Mouse (Mus musculus): ENCODE measurements around the gene Ccl24.
"Not testable (repeated sequence)": the region's sequence is repeated elsewhere in the genome, so short reads cannot be mapped to it uniquely, and the experiment has no call there.

Gene Ccl24

GRCm38 (mm10) chr5:135573006-135573405 is at the start of gene Ccl24:
TSS of gene Ccl24 (minus strand) at chr5:135573049.
- DNase-seq, result no peak

GRCm38 (mm10) chr5:135621725-135622124 is 48.9 kb upstream of the Ccl24 start:
- DNase-seq, result no peak

- DNase-seq, result no peak
Observed at GRCm38 (mm10) chr5:135620526-135620925, 47.7 kb upstream of the Ccl24 start.

DNA sequence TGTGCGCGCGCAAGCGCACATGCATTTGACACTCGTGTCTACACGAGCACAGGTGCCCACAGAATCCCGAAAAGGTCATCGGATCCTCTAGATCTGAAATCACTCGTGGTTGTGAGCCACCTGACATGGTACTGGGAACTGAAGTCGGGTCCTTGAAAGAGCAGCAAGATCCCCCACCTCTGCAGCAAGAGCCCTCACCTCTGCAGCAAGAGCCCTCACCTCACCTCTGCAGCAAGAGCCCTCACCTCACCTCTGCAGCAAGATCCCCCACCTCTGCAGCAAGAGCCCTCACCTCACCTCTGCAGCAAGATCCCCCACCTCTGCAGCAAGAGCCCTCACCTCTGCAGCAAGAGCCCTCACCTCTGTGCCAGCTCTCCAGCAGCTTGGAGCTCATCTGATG is 46.9 kb upstream of the Ccl24 start:
- not testable (repeated sequence) for DNase-seq

GRCm38 (mm10) chr5:135609794-135610193 is 36.9 kb upstream of the Ccl24 start:
- DNase-seq, result no peak

- DNase-seq, result no peak
Observed at GRCm38 (mm10) chr5:135607581-135607980, 34.7 kb upstream of the Ccl24 start.

DNA sequence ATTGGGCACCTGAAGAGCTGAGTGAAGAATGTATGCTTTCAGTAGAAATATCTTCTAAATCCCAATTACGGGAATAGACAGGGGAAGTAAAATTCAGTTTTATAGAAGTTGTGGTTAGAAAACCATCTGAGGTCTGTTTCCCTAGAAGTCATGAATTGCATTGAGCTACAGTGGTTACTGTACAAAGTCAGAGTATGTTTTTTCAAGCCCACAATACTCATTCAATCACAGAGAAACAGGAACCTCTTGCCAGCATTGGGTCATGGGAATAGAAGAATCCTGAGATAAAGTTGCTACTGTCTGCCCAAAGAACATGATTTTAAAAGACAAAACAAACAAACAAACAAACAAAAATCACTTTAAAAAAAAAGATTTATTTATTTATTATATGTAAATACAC is 33.9 kb upstream of the Ccl24 start:
- not testable (repeated sequence) for DNase-seq

- not testable (repeated sequence) for DNase-seq
Observed at GRCm38 (mm10) chr5:135604643-135605042, 31.8 kb upstream of the Ccl24 start.

DNA sequence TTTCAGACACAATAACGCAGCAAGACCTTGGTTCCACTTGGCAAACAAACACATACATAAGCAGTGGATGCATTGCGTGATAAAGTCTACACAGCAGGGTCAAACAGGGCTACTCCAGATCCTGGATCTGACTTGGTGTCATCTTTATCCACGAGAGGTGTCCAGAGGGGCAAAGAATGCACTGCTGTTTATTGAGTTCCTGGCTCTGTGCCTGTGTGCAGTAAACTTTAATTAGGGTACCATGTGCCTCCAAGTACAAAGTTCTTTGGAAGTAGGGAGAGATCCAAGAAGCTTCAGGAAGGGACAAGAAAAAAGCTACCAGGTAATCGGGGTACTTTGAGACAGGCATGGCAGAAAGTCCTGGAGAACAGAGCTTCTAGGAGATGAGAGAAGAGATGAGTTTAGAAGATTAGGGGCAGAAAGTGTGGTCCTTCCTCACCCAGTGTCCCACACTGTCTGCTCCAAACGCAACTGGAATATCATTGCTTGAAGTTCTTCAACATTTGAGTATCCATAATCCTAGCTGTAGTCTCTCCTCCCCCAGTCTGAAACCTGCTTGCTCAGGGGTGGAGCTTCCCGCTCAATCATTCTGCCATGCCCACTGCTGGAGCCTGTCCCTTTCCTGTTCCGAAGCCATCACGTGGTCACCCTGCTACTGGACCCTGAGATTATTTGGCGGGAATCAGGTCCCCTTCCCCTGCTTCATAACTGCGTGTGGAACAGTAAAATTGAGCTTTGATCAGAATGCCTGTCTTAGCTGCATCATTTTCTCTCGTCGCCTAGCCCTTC is 17.3 kb upstream of the Ccl24 start:
- DNase-seq, result no peak

GRCm38 (mm10) chr5:135587764-135588163 is 14.9 kb upstream of the Ccl24 start:
- DNase-seq, result no peak

DNA sequence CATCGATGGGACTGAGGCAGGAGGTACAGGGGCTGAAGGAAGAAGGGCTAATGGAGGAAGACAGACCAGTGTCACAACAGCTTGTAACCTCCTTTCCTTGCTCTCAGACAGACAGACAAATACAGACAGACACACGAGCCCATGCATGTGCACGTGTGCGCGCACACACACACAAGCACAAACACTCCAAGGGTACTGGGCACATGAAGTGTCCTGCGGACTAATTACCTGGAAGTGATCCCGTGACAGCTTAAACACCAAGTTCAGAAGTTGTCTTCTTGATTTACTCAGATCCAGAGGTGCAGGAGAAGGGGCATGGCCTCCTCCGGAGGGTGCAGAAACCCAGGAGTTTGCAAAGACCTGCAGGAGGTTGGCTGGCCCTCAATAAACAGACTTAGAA is 12.8 kb upstream of the Ccl24 start:
- no peak for DNase-seq

DNA sequence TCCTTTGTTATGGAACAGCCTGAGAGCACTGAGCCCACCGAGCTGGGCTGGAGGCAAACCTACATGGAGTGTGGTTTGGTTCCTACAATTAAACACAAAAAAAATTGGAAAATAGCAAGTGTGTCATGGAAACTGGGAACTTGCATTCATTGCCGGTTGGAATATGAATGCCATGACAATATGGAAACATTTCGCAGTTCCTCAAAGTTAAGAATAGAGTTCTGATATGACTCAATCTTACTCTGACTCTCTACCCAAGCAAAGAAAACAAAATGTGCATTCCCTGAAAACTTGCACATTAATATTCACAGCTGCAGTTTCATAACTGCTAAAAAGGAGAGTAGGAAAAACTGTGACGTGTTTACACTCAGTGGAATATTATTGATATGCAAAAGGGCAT is 9.5 kb upstream of the Ccl24 start:
- no peak for DNase-seq

GRCm38 (mm10) chr5:135579331-135579751 is 6.5 kb upstream of the Ccl24 start:
- no peak for DNase-seq

DNA sequence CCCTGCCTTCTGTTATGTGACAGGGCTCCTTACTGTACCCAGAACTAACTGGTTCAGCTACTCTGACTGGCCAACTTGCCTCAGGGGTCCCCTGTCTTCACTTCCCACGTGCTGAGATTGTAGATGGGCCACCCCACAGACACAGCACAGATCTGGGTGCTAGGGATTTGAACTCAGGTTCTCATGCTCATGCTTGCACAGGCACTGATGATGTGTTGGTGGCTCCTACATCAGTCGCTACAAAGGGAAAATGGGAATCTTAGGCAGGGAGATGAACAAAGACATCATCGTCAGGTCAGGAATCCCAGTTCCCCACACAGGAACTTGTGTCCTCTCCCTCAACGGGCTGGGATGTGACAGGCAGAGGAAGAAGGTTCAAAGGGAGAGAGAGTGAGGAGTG is 3.2 kb upstream of the Ccl24 start:
- DNase-seq, result no peak

- DNase-seq, result no peak
Observed at GRCm38 (mm10) chr5:135568698-135569097, 4.2 kb downstream of the Ccl24 start.

GRCm38 (mm10) chr5:135567556-135568265 is 5.1 kb downstream of the Ccl24 start:
- no peak for DNase-seq

- no peak for DNase-seq
Observed at GRCm38 (mm10) chr5:135563469-135563868, 9.4 kb downstream of the Ccl24 start, which contains the start of gene Ccl26. TSS of gene Ccl26 (minus strand) at chr5:135563569.

DNA sequence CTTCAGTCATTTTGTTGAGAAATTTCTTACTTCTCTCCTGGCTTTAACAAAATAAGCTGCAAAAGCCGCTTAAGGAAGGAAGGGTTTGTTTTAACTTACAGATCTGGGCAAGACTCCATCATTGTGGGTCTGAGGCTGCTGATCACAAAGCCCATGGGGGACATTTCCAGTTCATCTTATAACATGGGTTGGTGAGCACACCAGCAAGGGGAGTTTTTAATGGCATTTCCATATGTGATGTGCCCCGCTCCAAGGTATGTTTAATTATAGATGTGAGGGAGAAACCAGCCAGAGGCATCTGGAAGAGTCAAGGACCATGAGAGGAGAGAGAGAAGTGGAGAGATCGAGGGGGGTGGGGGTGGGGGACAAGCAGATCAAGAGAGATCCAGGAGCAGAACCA is 15.2 kb downstream of the Ccl24 start:
- no peak for DNase-seq

DNA sequence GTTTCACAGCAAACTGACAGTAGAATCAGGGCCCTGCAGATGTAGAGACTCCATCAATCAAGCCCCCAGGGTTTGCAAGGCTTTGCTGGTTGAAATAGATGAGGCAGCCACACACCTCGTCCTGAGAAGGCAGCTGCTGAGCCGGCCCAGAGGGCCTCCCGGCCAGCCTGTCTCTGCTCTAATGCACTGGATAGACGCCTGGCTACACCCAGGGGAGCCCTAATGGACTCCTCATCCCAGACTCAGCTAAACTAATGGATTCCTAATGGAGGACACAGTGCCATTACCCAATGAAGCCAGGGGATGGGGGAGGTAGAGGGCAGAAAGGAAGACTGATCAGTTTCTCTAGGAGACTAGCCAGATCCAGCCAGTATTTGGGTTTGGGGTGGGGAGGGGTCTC is 15.8 kb downstream of the Ccl24 start:
- DNase-seq, result no peak

DNA sequence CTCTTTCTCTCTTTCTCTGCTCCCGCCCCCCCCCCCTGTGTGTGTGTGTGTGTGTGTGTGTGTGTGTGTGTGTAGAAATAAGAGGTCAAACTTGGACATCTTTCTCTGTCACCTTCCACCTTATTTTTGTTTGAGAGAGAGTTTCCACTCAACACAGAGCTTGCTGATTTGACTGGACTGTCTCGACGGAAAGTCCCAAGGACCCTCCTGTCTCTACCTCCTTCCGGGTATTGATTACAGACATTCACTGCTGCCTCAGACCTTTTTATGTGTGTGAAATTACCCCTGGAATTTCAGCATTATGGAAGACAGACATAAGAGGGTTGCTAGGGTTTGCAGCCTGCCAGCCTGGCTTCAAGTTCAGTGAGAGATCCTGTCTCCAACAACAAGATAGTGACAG is 16.6 kb downstream of the Ccl24 start:
- DNase-seq, result no peak

- no peak for DNase-seq
Observed at GRCm38 (mm10) chr5:135551591-135551990, 21.3 kb downstream of the Ccl24 start.

DNA sequence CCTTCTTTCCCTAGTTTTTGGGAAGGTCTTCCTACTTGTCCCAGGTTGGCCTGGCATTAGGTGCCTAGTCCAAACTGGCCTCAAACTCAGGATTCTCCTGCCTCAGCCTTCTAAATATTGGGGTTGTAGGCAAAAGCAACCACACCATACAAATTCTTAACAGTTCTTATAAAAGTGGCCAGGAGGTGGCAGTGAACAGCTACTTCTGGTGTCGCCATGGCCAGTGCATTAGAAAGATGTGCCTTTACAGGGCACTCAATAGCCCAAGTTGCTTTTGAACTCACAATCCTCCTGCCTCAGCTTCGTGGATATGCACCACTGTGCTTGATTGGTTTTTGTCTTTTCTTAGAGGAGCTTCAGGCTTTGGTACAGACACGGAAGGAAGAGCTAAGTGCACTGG is 21.9 kb downstream of the Ccl24 start:
- DNase-seq, result peak; percentile 17

- DNase-seq, result no peak
Observed at GRCm38 (mm10) chr5:135547990-135548389, 24.9 kb downstream of the Ccl24 start.

Measured in thymus, postnatal 14 days (tissue).